Mouse (Mus musculus): ENCODE results near the gene Fblim1. TPM values are rescaled to one million over a fixed set of nuclear protein-coding genes. Genes with fewer than 3 reads are reported as not detected.

The Fblim1 gene
- polyA plus RNA-seq, 1 experiment from 2014 or later, result 2.4 TPM

- no peak for DNase-seq (ENCODE audit: low spot score)
These were observed 5.5 kb downstream of the Fblim1 start for GRCm38 (mm10) chr4:141600364-141600763.

GRCm38 (mm10) chr4:141599251-141600141, 6.4 kb downstream of the Fblim1 start:
- DNase-seq (ENCODE audit: low spot score), result no peak

DNA sequence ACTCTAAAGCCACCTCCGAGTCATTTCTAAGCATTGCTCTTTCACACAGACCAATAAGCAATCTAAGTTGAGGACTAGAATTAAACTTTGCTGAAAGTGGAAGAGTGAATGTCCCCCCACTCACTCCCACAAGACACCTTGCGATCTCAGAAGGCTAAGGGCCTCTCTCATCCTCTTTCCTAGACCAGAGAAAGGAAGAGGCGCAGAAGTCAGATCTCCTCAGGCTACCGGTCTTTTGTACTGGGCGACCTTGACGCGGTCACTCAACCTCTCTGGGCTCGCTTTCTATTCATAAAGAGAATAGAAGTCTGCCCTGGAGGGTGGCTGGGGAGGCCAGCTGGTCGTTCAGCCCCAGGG, 7.0 kb downstream of the Fblim1 start:
- DNase-seq (ENCODE audit: low spot score), result no peak

DNA sequence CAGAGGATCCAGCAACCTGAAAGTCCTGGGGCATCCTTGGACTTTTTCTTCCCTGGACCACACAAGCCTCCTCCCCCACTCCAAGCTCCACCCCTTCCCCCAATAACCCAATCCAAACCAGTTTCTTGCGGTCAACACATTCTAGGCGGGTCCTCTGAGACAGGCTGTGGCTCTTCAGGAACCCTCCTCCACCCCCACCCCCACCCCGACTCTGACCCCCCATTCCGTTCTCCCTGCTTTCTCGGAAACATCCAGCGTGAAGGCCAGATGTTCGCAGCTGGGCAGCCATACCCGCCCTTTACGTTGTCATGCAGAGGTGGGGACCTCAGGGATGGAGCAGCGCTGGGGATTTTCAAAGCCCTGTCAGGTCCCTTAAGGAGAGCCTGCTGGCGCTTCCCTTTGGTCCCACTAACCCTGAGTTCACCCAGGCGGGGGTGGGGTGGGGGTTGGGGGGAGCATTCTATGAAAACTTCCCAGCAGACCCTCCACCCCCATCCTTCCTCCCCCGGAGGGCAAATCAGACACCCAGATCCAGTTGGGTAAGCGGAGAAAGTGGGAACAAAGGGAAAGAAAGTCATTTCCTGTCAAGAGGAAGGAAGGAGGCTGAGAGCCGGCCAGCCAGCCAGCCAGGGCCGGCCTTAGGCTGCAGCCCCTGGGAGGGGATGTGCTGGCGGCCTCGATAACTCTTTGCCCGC, 7.5 kb downstream of the Fblim1 start:
- DNase-seq (ENCODE audit: low spot score), result no peak

DNA sequence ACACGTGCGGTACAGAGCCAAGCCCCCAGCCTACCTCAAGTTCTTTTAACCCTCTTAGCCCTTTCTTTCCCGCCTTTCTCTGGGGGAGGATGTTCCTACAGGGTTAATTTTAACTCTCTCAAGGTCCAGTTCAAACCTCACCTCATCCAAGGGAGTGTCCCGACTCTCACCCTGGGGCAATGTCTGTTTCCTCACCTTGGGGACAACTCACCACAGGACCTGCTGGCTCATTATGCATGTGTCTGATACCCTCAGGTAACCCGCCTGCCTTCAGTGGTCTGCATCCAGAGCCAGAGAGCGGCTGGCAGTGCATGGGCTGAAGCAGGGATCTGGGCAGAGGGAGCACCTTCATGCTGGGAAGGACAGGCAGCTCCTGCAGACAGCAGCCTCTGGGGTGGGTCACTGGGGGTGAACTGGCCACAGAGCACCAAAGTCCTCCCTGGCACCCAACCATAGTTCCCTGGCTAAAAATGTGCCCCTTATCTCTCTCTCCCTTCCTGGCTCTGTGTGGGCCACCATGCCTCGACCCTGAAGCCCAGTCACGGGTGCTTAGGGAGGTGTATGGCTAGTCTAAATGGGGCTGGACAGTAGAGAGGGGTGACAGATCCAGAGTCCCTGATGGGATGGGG, 9.1 kb downstream of the Fblim1 start:
- no peak for DNase-seq (ENCODE audit: low spot score)

DNA sequence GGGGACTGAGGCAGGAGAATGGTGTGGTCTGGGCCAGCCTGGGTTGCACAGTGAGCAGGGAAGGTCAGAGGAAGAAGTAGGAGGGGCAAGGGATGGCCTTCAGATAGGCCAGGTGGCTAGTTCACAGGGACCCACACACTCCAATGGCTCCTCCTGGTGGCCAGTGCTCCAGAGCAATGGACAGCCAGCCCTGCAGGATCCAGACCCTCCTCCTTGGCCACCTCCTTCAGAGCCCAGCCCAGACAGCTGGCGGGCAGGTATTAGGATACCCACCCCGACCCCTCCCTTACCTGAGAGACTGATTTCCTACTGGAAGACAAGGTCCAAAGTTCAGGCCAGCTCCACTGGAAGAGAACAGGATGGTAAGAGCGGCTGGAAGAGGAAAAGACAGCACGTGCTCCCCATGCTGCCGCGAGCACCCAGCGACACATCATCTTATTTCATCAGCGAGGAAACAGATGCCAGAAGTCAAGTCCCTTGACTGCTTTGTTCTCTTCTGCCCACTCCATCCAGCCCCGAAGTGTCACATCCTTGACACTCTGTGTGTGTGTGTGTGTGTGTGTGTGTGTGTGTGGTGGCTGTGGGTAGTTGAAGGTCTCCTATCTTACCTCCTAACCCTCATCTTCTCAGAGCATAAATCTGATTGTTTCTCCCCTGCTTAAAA, 10.2 kb downstream of the Fblim1 start:
- DNase-seq (ENCODE audit: low spot score), result no peak

GRCm38 (mm10) chr4:141595138-141595537, 10.8 kb downstream of the Fblim1 start:
- DNase-seq (ENCODE audit: low spot score), result no peak

DNA sequence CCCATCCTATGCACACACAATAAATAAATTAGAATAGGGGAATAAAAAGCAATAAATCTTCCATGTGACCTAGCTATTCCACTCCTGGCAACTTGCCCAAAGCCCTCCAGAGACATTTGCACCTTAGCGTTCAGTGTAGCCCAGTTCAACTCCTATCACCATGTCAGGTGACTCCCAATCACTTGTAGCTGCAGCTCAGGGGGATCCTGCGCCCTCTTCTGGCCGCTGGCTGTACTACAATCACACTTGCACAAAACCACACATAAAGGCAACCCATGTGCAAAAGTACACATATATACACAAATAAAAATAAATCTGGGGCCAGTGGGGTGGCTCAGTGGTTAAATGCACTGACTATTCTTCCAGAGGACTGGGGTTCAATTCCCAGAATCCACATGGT, 14.3 kb downstream of the Fblim1 start:
- DNase-seq (ENCODE audit: low spot score), result peak; percentile 57

- DNase-seq (ENCODE audit: low spot score), result no peak
These were observed 22.0 kb downstream of the Fblim1 start for GRCm38 (mm10) chr4:141583919-141584318.

GRCm38 (mm10) chr4:141581051-141581450, 24.8 kb downstream of the Fblim1 start:
- DNase-seq (ENCODE audit: low spot score), result no peak

- DNase-seq (ENCODE audit: low spot score), result no peak
These were observed 27.1 kb downstream of the Fblim1 start for GRCm38 (mm10) chr4:141578833-141579232.

GRCm38 (mm10) chr4:141576877-141577276, 29.0 kb downstream of the Fblim1 start:
- DNase-seq (ENCODE audit: low spot score), result no peak

GRCm38 (mm10) chr4:141576404-141576803, 29.5 kb downstream of the Fblim1 start:
- no peak for DNase-seq (ENCODE audit: low spot score)

DNA sequence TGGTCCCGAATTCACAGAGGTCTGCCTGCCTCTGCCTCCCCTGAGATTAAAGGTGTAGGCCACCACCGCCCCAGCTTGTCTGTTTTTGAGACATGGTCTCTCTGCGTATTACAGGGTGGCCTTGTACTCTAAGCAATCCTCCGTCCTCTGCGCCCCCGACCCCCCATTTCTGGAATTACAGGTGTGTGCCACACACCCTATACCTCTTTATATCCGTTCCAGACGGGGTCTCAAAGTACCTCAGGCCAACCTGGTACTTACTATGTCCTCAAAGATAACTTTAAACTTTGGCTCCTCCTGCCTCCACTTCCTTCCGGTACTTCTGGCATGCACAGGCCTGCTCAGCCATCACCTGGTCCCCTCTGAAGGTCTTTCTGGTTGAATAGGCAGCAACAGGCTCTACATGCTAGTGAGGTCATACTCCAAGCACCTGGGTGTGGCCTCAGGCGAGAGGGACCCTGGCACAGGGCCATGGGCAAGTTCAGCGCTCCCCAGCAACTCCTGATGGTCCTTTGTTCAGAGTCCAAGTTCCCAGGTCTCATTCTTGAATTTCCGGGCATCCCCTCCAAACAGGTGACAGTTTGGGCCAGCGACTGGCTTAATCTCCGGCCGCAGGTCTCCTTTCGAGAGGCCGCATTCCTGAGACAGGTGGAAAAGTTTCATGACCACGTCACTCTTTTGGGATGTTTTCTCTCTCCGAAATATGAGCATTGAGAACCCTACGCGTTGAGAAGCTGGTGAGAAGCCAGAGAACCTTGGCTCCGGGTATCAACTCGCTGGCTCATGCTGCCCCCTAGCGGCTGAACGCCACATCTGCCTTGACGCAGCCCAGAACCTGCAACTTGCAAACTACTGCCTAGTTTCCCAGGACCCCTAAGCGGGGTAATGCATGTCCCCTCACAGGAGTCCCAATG, 30.9 kb downstream of the Fblim1 start:
- DNase-seq (ENCODE audit: low spot score), result peak; percentile 84

DNA sequence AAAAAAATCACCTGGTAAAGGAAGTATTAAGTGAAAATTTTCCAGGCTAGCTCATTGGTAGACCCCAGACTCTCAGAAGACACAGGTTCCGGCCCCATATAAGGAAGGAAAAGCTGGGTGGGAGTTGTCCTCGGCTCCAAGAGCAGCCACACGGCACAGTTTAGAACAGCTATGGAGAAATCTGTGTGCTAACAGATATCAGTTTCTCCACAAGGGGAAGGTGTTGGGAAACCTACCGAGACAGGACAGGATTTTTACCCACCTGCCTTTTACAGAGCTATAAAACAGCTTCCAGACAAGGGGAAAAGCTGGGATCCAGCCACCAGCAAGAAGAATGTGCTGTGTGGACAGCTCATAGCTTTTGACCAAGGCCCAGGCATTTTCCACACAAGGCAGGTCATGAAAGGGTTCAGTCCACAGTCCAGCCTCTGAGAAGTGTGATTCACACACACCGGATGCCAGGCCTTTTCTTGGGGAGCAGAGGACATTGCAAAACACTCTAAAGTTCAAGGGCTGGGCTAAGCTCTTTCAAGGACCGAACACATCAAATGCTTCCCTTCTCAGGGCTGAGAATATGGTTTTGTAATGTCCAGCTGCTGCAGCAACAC, 32.4 kb downstream of the Fblim1 start:
- no peak for DNase-seq (ENCODE audit: low spot score)

GRCm38 (mm10) chr4:141572668-141573358, 33.1 kb downstream of the Fblim1 start:
- DNase-seq (ENCODE audit: low spot score), result no peak

GRCm38 (mm10) chr4:141571934-141572333, 34.0 kb downstream of the Fblim1 start:
- DNase-seq (ENCODE audit: low spot score), result no peak

GRCm38 (mm10) chr4:141571337-141571739, 34.6 kb downstream of the Fblim1 start:
- no peak for DNase-seq (ENCODE audit: low spot score)

DNA sequence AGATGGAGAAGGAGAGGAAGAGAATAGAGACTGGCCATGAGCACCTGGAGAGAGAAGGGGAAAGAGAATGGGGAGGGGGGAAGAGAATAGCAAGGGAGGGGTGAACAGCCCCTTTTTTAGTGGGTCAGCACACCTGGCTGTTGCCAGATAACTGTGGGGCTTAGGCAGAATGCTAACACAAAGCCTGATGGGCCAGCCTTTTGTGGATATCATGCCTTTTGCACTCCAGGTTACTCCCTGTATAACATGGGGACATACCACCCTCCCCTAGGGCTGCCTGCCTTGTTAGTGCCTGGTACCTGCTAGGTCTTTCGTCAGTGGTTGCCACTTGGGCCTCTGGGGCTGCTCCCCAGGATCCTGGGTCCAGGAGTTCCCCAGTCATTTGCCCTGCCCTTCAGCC, 35.1 kb downstream of the Fblim1 start:
- no peak for DNase-seq (ENCODE audit: low spot score)

DNA sequence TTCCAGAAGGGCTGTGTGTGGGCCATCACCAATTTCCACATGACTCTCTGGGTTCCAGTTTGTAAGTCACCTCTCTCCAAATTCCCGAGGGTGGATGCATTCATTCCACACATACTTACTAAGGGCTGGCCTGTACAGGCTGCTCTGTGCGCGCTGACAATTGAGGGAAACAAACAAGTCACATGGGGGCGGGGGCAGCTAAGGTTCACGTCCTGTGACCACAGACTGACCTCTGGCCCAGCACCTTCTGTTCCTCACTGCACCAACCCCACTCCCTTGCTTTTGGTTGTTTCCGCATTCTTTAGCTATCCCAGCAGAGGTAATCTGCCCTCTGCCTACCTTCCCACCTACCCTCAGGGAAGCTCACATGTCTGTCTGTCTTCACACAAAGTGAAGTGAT, 35.9 kb downstream of the Fblim1 start:
- DNase-seq (ENCODE audit: low spot score), result no peak
